Mouse (Mus musculus) midbrain, postnatal 0 days (tissue): Measurements from ENCODE around the gene Aurkaip1. TPM values are rescaled to one million over a fixed set of nuclear protein-coding genes. Genes with fewer than 3 reads are reported as not detected.

Experiments
- ATAC-seq: fragments of 200-750 bp; cut with Nextera tagmentation; 2 replicates; pipeline ENCODE4 v1.8.0; 2017; ENCODE audit warnings: moderate number of reproducible peaks, mild to moderate bottlenecking, moderate TSS enrichment, moderate library complexity; ENCODE audit not compliant: low FRiP score
- DNase-seq: peaks from one replicate; pipeline ENCODE4 v3.0.0-alpha.2; 2015; ENCODE audit warnings: low spot score
- H3K27ac ChIP-seq: fragments of 300-500 bp; sonication (generic); 2 replicates; pipeline ENCODE4 v1.5.1; 2014; ENCODE audit warnings: low read depth, mild to moderate bottlenecking, low read length, mixed read lengths
- H3K27me3 ChIP-seq: fragments of 300-500 bp; sonication (generic); 2 replicates; pipeline ENCODE4 v1.6.1; 2014; ENCODE audit warnings: low read length, control low read depth, mixed read lengths; ENCODE audit not compliant: insufficient read depth
- H3K36me3 ChIP-seq: fragments of 300-500 bp; sonication (generic); 2 replicates; pipeline ENCODE4 v1.6.1; 2014; ENCODE audit warnings: low read length, control low read depth, mixed read lengths; ENCODE audit not compliant: insufficient read depth
- H3K4me1 ChIP-seq: fragments of 300-500 bp; sonication (generic); 2 replicates; pipeline ENCODE4 v1.6.1; 2014; ENCODE audit warnings: mild to moderate bottlenecking, control low read depth, antibody characterized with exemption, low read length, mixed read lengths; ENCODE audit not compliant: insufficient read depth
- H3K4me2 ChIP-seq: fragments of 300-500 bp; sonication (generic); 2 replicates; pipeline ENCODE4 v1.6.1; 2014; ENCODE audit warnings: low read depth, mild to moderate bottlenecking, low read length, mixed read lengths; ENCODE audit not compliant: poor library complexity, severe bottlenecking
- H3K4me3 ChIP-seq: fragments of 300-500 bp; sonication (generic); 2 replicates; pipeline ENCODE4 v1.5.1; 2014; ENCODE audit warnings: low read depth, mild to moderate bottlenecking, low read length, moderate library complexity
- H3K9ac ChIP-seq: fragments of 300-500 bp; sonication (generic); replicated peaks from 2 replicates; pipeline ENCODE4 v1.6.1; 2014; ENCODE audit warnings: mild to moderate bottlenecking, low read length, moderate library complexity, mixed read lengths; ENCODE audit not compliant: poor library complexity, severe bottlenecking
- H3K9me3 ChIP-seq: fragments of 300-500 bp; sonication (generic); 2 replicates; pipeline ENCODE4 v1.6.1; 2016; ENCODE audit warnings: low read length, control low read depth
- CTCF ChIP-seq: IDR thresholded peaks from 2 replicates; pipeline ENCODE4 v1.5.1; 2016; ENCODE audit warnings: antibody characterized with exemption, mild to moderate bottlenecking
- WGBS: fragments of 180-500 bp; shearing (Covaris S2); extraction: QIAGEN DNeasy Blood & Tissue Kit; methylation state at CpG from one replicate; pipeline ENCODE4 v1.1.7; 2014; 5-methylcytosine and 5-hydroxymethylcytosine counted together
- polyA plus RNA-seq: library from polyadenylated mRNA; unstranded; fragments of >200 nt; fragmentation: Nextera tagmentation; extraction: Ambion mirVana; gene quantifications from 2 replicates; pipeline ENCODE4 v1.2.1, GENCODE M21; 2015
- total RNA-seq: library from RNA; depleted of rRNA; stranded (reverse); fragments of >200 nt; gene quantifications from 2 replicates; pipeline ENCODE4 v1.2.3, GENCODE M21; 2014

Gene Aurkaip1
- total and polyA plus RNA-seq, 2 experiments from 2014 or later, result 90.9 to 155 TPM

- peak overlapping the region; percentile 100 for H3K9ac ChIP-seq
- H3K9me3 ChIP-seq, result no peaks in the 10 kb centered on the region
- peaks cover 7% of the 10 kb centered on the region; the same call in 1 of the 2 replicates for H3K4me1 ChIP-seq
- H3K4me3 ChIP-seq, result peak overlapping the region; percentile 92
- H3K4me2 ChIP-seq, result peak overlapping the region; percentile 84
- H3K36me3 ChIP-seq, result peaks cover 55% of the 10 kb centered on the region
- peak overlapping the region; percentile 94 for H3K27ac ChIP-seq
- WGBS, result under 1% methylated on average over 49 of the region's 49 CpGs
- DNase-seq, result peak; percentile 41
- H3K27me3 ChIP-seq, result no peaks in the 10 kb centered on the region
- ATAC-seq, result peak; percentile 57
- TF ChIP-seq CTCF, result no peak
Observed at GRCm38 (mm10) chr4:155812665-155813181, 18.3 kb upstream of the Aurkaip1 start.

DNA sequence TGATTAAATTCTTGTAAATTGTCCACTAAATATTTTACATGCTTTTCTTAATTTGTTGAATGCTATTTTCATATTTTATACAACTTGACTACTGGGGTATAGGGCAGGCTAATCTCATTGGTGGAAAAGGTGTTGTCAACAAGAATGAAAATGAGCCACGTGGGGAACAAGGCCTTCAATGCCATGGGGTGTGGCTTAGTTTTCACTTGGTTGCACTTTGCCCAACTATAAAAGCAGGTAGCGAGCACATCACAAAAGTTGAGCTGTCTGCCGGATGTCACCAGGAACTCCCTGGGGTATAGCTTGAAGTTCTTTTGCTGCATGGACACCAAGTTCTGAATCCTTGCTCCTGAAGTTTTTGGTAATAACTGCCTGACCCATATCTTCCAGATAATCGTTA, 13.5 kb upstream of the Aurkaip1 start:
- Histone ChIP-seq H3K4me2 (no peak overlapping the region), H3K36me3 (peaks cover 61% of the 10 kb centered on the region), H3K9ac (no peak overlapping the region), H3K4me3 (no peak overlapping the region), H3K27ac (no peak overlapping the region), H3K27me3 (no peaks in the 10 kb centered on the region), H3K4me1 (peaks cover 5% of the 10 kb centered on the region; the same call in 1 of the 2 replicates), H3K9me3 (no peaks in the 10 kb centered on the region)
- WGBS, result 82% methylated on average over 4 of the region's 4 CpGs
- no peak for DNase-seq
- ATAC-seq, result no peak
- TF ChIP-seq CTCF, result no peak

DNA sequence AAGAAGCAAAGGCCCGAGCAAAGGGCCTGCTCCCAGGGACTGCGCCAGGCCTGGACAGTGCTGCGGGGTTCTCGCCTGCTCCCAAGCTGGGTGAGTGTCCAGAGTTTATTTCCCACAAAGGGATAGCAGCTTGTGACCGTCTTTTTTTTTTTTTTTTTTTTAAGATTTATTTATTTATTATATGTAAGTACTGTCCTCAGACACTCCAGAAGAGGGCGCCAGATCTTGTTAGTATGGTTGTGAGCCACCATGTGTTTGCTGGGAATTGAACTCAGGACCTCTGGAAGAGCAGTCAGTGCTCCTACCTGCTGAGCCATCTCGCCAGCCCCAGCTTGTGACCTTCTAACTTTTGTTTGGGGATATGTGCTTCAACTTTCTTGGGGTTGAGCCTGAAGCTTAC, 10.0 kb upstream of the Aurkaip1 start:
- Histone ChIP-seq H3K4me3 (no peak overlapping the region), H3K4me1 (no peaks in the 10 kb centered on the region), H3K27me3 (no peaks in the 10 kb centered on the region), H3K27ac (no peak overlapping the region), H3K36me3 (peaks cover 69% of the 10 kb centered on the region), H3K4me2 (no peak overlapping the region), H3K9me3 (no peaks in the 10 kb centered on the region), H3K9ac (no peak overlapping the region)
- ATAC-seq (no peak), DNase-seq (peak; percentile 44)
- TF ChIP-seq CTCF, result peak; percentile 50
- WGBS, result 77% methylated on average over 7 of the region's 7 CpGs

DNA sequence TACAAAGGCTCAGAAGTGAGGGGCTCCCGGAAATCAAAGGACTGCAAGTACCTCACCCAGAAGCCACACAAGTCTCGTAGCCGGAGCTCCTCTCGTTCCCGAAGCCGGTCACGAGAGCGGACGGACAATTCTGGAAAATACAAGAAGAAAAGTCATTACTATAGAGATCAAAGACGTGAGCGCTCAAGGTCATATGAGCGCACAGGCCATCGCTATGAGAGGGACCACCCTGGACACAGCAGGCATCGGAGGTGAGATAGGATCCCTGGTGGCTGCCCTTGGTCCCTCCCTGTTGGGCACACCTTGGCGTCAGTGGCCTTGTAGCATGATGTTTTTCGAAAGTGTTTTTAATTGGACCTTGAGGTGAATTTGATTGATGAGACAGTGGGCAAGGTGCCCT, 7.6 kb upstream of the Aurkaip1 start:
- no peak for TF ChIP-seq CTCF
- no peaks in the 10 kb centered on the region for H3K4me1 ChIP-seq
- WGBS, result 94% methylated on average over 16 of the region's 16 CpGs
- ATAC-seq (no peak), DNase-seq (no peak)
- H3K4me3 ChIP-seq, result no peak overlapping the region
- no peak overlapping the region for H3K27ac ChIP-seq
- no peak overlapping the region for H3K4me2 ChIP-seq
- H3K9me3 ChIP-seq, result no peaks in the 10 kb centered on the region
- no peak overlapping the region for H3K9ac ChIP-seq
- H3K27me3 ChIP-seq, result no peaks in the 10 kb centered on the region
- peaks cover 60% of the 10 kb centered on the region for H3K36me3 ChIP-seq

GRCm38 (mm10) chr4:155829866-155830265, 1.2 kb upstream of the Aurkaip1 start:
- no peak overlapping the region for H3K9ac ChIP-seq
- H3K4me3 ChIP-seq, result no peak overlapping the region
- DNase-seq (no peak), ATAC-seq (no peak)
- no peak overlapping the region for H3K4me2 ChIP-seq
- H3K27me3 ChIP-seq, result no peaks in the 10 kb centered on the region
- H3K36me3 ChIP-seq, result peaks cover 14% of the 10 kb centered on the region
- 91% methylated on average over 4 of the region's 4 CpGs for WGBS
- H3K9me3 ChIP-seq, result no peaks in the 10 kb centered on the region
- no peak for TF ChIP-seq CTCF
- peaks cover 4% of the 10 kb centered on the region; the same call in 1 of the 2 replicates for H3K4me1 ChIP-seq
- no peak overlapping the region for H3K27ac ChIP-seq

DNA sequence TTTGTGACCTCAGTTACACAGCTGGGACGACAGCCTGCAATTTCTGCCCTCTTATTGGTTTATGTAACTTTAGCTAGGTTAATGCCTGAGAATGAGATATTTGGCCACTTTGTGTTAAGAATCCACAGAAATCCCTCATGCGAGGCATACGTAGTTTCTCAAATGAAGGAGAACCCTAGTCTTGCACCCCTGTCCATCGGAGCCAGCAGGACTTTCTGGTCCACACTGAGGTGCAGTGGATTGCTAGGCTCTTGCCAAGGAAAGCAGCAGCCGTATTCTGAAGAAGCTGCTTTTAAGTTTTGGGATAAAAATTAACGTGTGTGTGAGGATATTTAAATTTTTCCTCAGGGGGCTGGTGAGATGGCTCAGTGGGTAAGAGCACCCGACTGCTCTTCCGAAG, 476 bp upstream of the Aurkaip1 start:
- TF ChIP-seq CTCF, result no peak
- no peaks in the 10 kb centered on the region for H3K27me3 ChIP-seq
- peak overlapping the region; percentile 96 for H3K4me2 ChIP-seq
- no peak overlapping the region for H3K9ac ChIP-seq
- no peak overlapping the region for H3K27ac ChIP-seq
- no peak for DNase-seq
- peaks cover 18% of the 10 kb centered on the region for H3K36me3 ChIP-seq
- peaks cover 4% of the 10 kb centered on the region; the same call in 1 of the 2 replicates for H3K4me1 ChIP-seq
- peak overlapping the region; percentile 79; the same call in 1 of the 2 replicates for H3K4me3 ChIP-seq
- no peak for ATAC-seq
- 56% methylated on average over 8 of the region's 8 CpGs for WGBS
- no peaks in the 10 kb centered on the region for H3K9me3 ChIP-seq
